7 mouse cellular contexts compared by ENCODE assay signal in genomic region chr17:88274720-88275433, GRCm38 (mm10).
DNase-seq lines count a peak whose midpoint lies in the region; ATAC-seq and TF ChIP-seq lines count a peak whose summit lies in the region.

No protein-coding gene starts in this region.

- no peak overlapping the region for H3ac ChIP-seq in myocyte (ENCODE audit: control insufficient read depth, insufficient read length)

- peak; percentile 44 to 66 for DNase-seq in layer of hippocampus, adult 2 months (ENCODE audit: low spot score in 2 of 2)
- DNase-seq in layer of hippocampus, postnatal 36 days = no peak
- no peak for DNase-seq in gastrocnemius, postnatal 36 days
- DNase-seq in cerebellum, postnatal 4 days (ENCODE audit: low spot score in 2 of 2) = no peak

- H3K9me3 ChIP-seq in forebrain, embryonic 13.5 days (replicated peaks) = peaks cover 3% of the 10 kb centered on the region; the same call in 1 of the 2 replicates

- peak; percentile 37 for ATAC-seq in activated CD4-positive, CD25-positive, alpha-beta regulatory T cell, adult 4 months
- ATAC-seq in forebrain, embryonic 13.5 days = peak; percentile 89

- intact Hi-C loops in gastrocnemius, postnatal 36 days (cut with DNase I) = no loop called here

- H3K27me3 ChIP-seq in forebrain, embryonic 13.5 days = no peaks in the 10 kb centered on the region
- no peaks in the 10 kb centered on the region for H3K27me3 ChIP-seq in myocyte (ENCODE audit: control insufficient read depth, insufficient read depth, insufficient read length)

- H3K36me3 ChIP-seq in forebrain, embryonic 13.5 days (ENCODE audit: poor library complexity, severe bottlenecking) = no peaks in the 10 kb centered on the region
- no peaks in the 10 kb centered on the region for H3K36me3 ChIP-seq in myocyte (ENCODE audit: control insufficient read depth, insufficient read depth)

- peak overlapping the region; percentile 23 for H3K4me2 ChIP-seq in forebrain, embryonic 13.5 days
- peak overlapping the region; percentile 83 for H3K4me2 ChIP-seq in myocyte (ENCODE audit: low read depth)

- H3K4me3 ChIP-seq in layer of hippocampus, adult 2 months = peak overlapping the region; percentile 34; the same call in 1 of the 2 replicates
- no peak overlapping the region for H3K4me3 ChIP-seq in forebrain, embryonic 13.5 days
- no peak overlapping the region for H3K4me3 ChIP-seq in myocyte

- H3K9ac ChIP-seq in forebrain, embryonic 13.5 days = no peak overlapping the region

- peaks cover 10% of the 10 kb centered on the region for H3K4me1 ChIP-seq in forebrain, embryonic 13.5 days

- no peak for TF ChIP-seq POLR2A in myocyte (IDR thresholded peaks at IDR 0.05; ENCODE audit: insufficient read length, low read depth)

- 17% methylated on average over 6 of the region's 6 CpGs for WGBS in forebrain, embryonic 13.5 days

- peak overlapping the region; percentile 88 for H3K27ac ChIP-seq in layer of hippocampus, adult 2 months
- peak overlapping the region; percentile 55 for H3K27ac ChIP-seq in forebrain, embryonic 13.5 days

- no peak for TF ChIP-seq CTCF in layer of hippocampus, adult 2 months (conservative IDR thresholded peaks at IDR 0.05)

- no peaks in the 10 kb centered on the region for H3K79me2 ChIP-seq in myocyte (ENCODE audit: control insufficient read depth, insufficient read depth)

TF ChIP-seq in myocyte, 11 proteins besides CTCF, POLR2A, EP300 and RAD21:
- TF ChIP-seq E2F4 (IDR thresholded peaks at IDR 0.05; ENCODE audit: insufficient read depth) = no peak
- TF ChIP-seq REST (IDR thresholded peaks at IDR 0.05; ENCODE audit: insufficient read depth, insufficient read length) = no peak
- no peak for TF ChIP-seq MYOG (IDR thresholded peaks at IDR 0.05; ENCODE audit: control insufficient read depth in 1 of 3, insufficient read depth in 1 of 3, insufficient read length in 2 of 3, low read depth in 2 of 3)
- no peak for TF ChIP-seq POLR2AphosphoS2 (IDR thresholded peaks at IDR 0.05; ENCODE audit: insufficient read length, low read depth)
- TF ChIP-seq MAX (IDR thresholded peaks at IDR 0.05; ENCODE audit: low read depth) = no peak
- no peak for TF ChIP-seq USF1 (IDR thresholded peaks at IDR 0.05; ENCODE audit: low read depth)
- TF ChIP-seq CEBPB (IDR thresholded peaks at IDR 0.05; ENCODE audit: insufficient read depth, poor library complexity, severe bottlenecking) = no peak
- TF ChIP-seq TCF3 (IDR thresholded peaks at IDR 0.05; ENCODE audit: insufficient read length, low read depth) = no peak

Comparison
In these comparisons a context has a peak if more than half of its experiments do, and no peak if none do; other contexts are left out.
1. DNase-seq: peak in layer of hippocampus, adult 2 months (2 of 2); none in layer of hippocampus, postnatal 36 days (0 of 2), gastrocnemius, postnatal 36 days (0 of 2) and cerebellum, postnatal 4 days (0 of 2).